Mouse (Mus musculus) heart, postnatal 25 days (tissue): ENCODE measurements around the gene Rab3il1. TPM values are rescaled to one million over a fixed set of nuclear protein-coding genes. Genes with fewer than 3 reads are reported as not detected.

Experiments used
- DNase-seq: peaks from one replicate; pipeline ENCODE4 v3.0.0; 2022; ENCODE audit warnings: low spot score
- intact Hi-C: fragments of 180-260 bp; cut with DNase I; formaldehyde crosslinking; loops from one replicate; pipeline ENCODE4 v1.15.1; 2025
- total RNA-seq, 2 experiments: library from RNA; stranded (reverse); gene quantifications; 2 replicates each; pipeline ENCODE4 v1.2.3; 2021

Gene Rab3il1
- total RNA-seq, 2 experiments from 2014 or later: 8.9 to 9.3 TPM

- DNase-seq: peak; percentile 94
- intact Hi-C loops: no loop called here
Measured at GRCm38 (mm10) chr19:9982151-9982851, 19.2 kb upstream of the Rab3il1 start.

- DNase-seq: no peak
- intact Hi-C loops: no loop called here
Measured at GRCm38 (mm10) chr19:9982852-9983542, 18.5 kb upstream of the Rab3il1 start.

DNA sequence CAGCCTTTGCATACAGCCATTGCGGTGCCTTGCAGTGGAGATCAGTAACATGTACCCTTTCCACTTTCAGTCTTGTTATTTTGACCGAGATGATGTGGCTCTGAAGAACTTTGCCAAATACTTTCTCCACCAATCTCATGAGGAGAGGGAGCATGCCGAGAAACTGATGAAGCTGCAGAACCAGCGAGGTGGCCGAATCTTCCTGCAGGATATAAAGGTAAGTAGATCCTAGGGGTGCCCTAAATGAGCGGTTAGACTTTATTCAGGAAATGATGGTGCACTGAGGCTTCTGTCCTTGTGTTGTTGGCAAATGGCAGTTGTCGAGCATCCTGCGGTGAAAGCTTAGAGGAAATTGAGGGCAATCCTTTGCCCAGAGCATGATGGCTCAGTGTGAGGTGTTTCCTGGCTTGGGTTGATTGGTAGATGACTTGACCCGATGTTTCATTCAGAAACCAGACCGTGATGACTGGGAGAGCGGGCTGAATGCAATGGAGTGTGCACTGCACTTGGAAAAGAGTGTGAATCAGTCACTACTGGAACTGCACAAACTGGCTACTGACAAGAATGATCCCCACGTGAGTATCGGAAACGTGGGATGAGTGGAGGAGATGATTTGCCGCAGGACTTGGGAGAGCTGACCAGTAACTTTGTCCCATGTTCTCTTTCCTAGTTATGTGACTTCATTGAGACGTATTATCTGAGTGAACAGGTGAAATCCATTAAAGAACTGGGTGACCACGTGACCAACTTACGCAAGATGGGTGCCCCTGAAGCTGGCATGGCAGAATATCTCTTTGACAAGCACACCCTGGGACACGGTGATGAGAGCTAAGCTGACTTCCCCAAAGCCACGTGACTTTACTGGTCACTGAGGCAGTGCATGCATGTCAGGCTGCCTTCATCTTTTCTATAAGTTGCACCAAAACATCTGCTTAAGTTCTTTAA is 17.1 kb upstream of the Rab3il1 start:
- DNase-seq: no peak
- intact Hi-C loops: loop anchor here (5.0 kb wide), 1 partner anchor 32 kb away; no protein-coding TSS in a partner anchor

DNA sequence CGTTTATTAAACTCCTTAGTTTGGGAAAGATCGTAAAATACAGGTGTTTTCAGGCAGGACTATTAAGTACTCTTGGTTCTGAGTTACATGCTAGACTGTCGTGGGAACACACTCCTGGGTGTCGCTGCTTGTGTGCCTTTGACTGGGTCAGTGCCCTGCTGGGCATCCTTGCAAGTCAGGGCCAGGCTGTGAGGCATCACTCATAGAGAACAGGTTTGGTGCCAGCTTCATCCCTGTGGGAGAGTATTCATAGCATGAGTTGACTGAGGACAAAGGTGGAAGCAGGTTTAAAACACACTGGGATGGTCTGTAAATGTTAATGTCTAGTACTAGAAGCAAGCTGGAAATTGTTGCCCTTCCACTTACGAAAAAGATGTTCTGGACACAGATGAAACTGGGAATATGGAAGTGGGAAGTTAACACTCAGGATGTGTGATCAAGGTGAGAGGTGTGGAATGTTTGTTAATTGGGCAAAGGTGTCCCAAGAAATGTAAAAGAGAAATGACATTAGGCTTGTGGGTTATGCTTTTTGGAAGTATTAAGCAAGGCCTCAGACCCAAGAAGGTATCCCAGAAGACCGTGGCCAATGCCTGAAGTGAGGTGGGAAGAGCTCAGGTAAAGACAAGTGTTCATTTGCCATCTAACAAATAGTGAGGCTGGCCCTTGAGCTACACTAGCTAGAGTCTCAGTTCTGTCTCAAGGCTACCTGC is 16.1 kb upstream of the Rab3il1 start:
- intact Hi-C loops: loop anchor here (5.0 kb wide), 1 partner anchor 33 kb away; no protein-coding TSS in a partner anchor

DNA sequence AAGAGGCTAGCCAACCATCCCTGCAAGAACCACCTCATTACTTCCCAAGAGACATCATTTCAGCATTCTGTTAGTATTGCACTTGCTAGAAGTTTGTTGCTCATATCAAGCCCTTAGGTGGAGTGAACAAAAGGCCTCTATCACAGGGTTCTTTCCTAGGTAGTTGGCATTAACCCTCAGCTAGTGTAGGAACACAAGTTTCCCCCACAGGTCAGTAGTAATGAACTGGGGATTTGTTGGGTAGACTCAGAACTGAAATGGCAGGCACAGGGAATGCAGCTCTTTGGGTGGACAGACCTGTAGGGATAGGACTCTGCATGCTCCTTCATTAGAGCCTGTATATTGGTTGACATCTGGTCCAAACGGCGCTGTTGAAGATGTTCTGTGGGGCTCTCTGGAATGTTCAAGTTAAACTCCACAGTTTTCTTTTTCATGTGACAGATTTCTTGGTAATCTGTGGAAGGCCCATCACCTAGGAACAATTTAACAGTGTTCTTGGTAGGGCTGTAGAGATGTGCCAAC is 15.5 kb upstream of the Rab3il1 start:
- no peak for DNase-seq
- intact Hi-C loops: loop anchor here (5.0 kb wide), 1 partner anchor 34 kb away; no protein-coding TSS in a partner anchor

More for the DNA sequence above, 16.1 kb upstream of the Rab3il1 start:
- no peak for DNase-seq

- no peak for DNase-seq
- intact Hi-C loops: loop anchor here (5.0 kb wide), 1 partner anchor 35 kb away; no protein-coding TSS in a partner anchor
Measured at GRCm38 (mm10) chr19:9987192-9987591, 14.3 kb upstream of the Rab3il1 start.

DNA sequence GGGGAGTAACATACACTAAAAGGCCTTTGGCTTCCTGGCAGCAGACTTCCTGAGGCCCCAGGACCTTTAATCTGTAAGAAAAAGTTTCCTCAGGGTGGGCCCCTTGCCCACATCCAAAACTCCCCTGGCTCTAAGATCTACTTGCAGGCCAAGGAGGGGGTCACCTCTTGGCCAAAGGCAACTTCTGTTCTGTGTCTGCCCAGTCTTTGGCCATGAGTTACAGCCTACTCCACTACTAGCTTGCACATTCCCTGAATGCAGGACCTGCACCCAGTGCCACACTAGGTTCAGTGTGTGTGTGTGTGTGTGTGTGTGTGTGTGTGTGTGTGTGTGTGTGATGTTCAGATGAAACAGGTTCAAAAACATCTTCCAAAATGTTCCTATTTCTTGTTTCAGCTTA is 13.9 kb upstream of the Rab3il1 start:
- intact Hi-C loops: loop anchor here (5.0 kb wide), 1 partner anchor 35 kb away; no protein-coding TSS in a partner anchor
- no peak for DNase-seq

DNA sequence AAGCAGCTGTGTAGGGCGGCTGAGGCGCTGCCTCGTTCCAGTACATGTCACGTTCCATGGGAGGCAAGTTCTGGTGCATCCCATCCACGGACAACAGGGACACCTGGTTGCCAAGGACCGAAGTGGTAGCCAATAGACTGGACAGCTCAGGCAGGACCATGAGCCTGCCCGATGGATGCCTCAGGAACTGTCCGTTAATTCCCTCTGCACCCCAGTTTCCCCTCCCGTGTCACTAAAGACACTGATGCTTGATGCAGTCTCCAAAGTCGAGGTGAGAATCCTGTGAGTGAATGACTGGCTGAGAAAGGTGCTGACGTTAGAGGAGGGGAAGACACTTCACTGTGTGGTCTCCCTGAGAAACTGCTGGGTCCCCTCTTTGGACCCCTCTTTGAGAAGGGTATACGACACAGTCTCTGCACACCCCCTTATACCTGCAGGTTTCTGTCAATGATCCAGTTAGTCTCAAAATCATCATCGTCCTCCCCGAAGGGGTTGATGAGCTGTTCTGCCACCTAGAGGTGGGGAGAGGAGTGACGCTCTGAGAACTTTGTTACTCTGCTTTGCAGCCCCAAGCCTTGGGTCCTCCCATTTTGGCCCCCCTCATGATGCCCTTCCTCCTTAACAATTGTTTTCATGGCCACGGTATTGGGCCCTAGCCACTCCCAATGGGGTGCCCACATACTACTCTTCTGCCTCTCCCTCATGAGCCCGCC is 12.1 kb upstream of the Rab3il1 start:
- intact Hi-C loops: loop anchor here (1.0 to 5.0 kb wide), 2 partner anchors 37 to 73 kb away; no protein-coding TSS in a partner anchor
- DNase-seq: no peak

- no peak for DNase-seq
- intact Hi-C loops: loop anchor here (1.0 to 5.0 kb wide), 2 partner anchors 38 to 74 kb away; no protein-coding TSS in a partner anchor
Measured at GRCm38 (mm10) chr19:9989884-9990256, 11.6 kb upstream of the Rab3il1 start.

DNA sequence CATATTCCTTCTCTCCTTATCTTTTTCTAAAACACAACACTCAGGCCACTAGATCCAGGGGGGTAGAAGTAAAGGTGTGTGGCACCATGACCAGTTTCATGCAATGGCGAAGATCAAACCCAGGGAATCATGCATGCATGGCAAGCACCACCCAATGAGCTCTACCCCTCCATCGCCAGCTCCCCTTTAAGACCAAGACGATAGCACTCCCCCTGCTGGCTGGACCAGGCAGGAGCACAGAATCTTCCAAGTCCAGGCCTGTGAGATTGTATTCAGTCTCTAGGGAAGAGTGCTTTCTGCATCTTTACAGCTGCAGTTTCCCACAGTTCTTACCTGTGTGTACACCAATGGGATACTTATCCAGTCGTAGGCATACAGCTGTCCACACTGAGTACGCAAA is 10.2 kb upstream of the Rab3il1 start:
- peak; percentile 53 for DNase-seq
- intact Hi-C loops: no loop called here

- intact Hi-C loops: no loop called here
- no peak for DNase-seq
Measured at GRCm38 (mm10) chr19:9992011-9992958, 9.2 kb upstream of the Rab3il1 start.

GRCm38 (mm10) chr19:9993036-9993656 is 8.3 kb upstream of the Rab3il1 start:
- peak; percentile 80 for DNase-seq
- intact Hi-C loops: no loop called here

GRCm38 (mm10) chr19:9997204-9998062 is 4.0 kb upstream of the Rab3il1 start:
- intact Hi-C loops: no loop called here
- DNase-seq: no peak

DNA sequence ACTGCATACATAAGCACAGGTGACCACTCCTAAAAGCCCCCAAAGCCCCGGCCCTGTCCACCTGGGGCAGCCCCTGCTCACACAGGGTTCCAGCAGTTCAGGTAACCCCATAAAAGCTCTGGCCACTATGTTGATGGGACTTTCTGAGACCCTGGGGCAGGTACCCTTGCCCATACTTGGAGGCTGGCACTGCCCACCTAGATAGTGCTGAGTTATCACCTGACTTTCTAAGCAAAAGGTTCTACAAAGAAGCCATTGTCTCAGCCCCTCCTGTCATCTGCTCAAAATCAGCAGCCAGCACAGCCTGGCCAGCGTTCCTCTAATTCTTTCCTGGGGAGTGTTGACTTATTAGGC is 3.4 kb upstream of the Rab3il1 start:
- DNase-seq: no peak
- intact Hi-C loops: no loop called here

GRCm38 (mm10) chr19:9998736-9999486 is 2.6 kb upstream of the Rab3il1 start:
- no peak for DNase-seq
- intact Hi-C loops: no loop called here
